Mouse (Mus musculus): ENCODE data around the gene Dpp4. TPM values are rescaled to one million over a fixed set of nuclear protein-coding genes. Genes with fewer than 3 reads are reported as not detected.

Dpp4 gene
- polyA plus RNA-seq, 1 experiment from 2014 or later: 8.7 TPM

DNA sequence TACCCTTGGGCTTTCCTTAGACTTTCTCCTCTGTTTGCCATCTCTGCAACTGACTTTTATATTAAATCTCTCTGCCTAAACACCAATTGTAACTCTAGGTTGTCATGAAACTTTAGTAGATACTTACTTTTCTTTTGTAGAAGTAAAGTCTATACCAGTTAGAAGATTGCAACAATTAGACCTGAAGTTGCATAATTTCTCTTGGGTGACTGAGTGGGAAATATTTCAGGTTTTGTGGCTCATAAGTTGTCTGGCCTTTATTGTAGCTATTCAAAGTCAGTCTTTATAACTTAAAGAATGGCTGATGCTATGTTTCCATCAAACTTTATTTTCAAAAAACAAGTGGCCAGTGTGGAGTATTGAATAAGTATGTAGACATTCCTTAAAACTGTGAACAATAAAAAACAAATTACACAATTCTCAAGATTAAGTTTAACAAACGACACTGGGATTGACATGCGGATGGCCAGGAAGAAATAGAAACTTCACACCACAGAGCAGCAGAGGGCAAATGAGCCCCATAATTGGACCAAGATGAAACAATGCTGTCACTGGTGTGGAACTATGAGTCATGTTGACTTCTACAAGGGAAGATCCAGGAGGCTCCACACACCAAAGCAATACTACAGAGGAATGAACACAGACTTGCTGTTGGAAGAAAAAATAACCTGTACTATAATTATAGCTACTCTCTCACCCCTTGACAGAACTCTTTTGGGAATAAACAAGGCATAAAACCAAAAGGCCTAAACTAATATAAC, 13.7 kb downstream of the Dpp4 start:
- no peak overlapping the region for H3K27ac ChIP-seq
- H3K4me3 ChIP-seq: no peak overlapping the region
- no peaks in the 10 kb centered on the region for H3K4me1 ChIP-seq
- no peaks in the 10 kb centered on the region for H3K27me3 ChIP-seq (ENCODE audit: insufficient read depth, poor library complexity, severe bottlenecking)
- no peak for DNase-seq (ENCODE audit: low spot score)
- no peaks in the 10 kb centered on the region for H3K9me3 ChIP-seq
- WGBS: 93% methylated on average over 2 of the region's 2 CpGs
- H3K36me3 ChIP-seq: no peaks in the 10 kb centered on the region

DNA sequence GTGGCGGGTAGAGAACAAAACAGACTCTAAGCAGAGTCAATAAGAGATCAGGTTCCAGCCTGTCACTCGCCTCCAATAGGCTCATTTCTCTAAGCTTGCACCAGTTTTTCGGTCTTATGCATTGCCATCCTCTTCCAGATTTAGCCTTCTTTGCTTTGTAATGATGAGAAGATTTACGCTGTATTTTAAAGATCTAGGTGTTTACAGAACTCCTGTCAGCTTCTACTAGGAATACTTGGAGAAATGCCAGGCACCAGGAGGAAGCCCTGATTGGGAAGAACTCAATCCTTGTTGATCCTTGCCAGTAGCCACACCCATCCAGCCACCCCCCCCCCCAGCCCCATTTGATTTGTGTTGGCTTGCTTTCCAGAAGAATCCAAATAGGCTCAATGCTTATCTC, 14.4 kb downstream of the Dpp4 start:
- no peaks in the 10 kb centered on the region for H3K4me1 ChIP-seq
- WGBS: 78% methylated on average over 4 of the region's 4 CpGs
- no peaks in the 10 kb centered on the region for H3K36me3 ChIP-seq
- no peaks in the 10 kb centered on the region for H3K9me3 ChIP-seq
- no peaks in the 10 kb centered on the region for H3K27me3 ChIP-seq (ENCODE audit: insufficient read depth, poor library complexity, severe bottlenecking)
- H3K4me3 ChIP-seq: no peak overlapping the region
- no peak for DNase-seq (ENCODE audit: low spot score)
- H3K27ac ChIP-seq: no peak overlapping the region

DNA sequence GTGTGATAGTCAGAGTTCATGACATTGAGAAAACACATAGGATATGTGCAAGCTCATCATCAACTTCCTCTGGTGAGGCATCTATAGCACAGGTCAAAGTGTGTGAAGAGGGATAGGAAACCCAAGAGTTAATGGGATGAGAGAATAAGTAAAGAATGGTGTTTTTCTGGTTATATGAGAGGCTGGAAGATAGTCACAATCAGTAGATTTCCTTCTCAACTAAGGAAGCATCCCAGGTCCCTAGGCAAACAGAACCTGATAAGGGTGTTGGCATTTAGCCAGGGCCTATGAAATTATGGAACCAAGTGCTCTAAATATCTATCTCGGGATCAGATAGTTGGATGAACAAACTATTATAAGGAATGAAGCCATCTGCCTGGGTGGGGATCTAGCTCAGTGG, 15.2 kb downstream of the Dpp4 start:
- WGBS: 74% methylated on average over 1 of the region's 1 CpGs
- no peak overlapping the region for H3K4me3 ChIP-seq
- H3K9me3 ChIP-seq: no peaks in the 10 kb centered on the region
- H3K27ac ChIP-seq: no peak overlapping the region
- no peaks in the 10 kb centered on the region for H3K36me3 ChIP-seq
- H3K27me3 ChIP-seq (ENCODE audit: insufficient read depth, poor library complexity, severe bottlenecking): no peaks in the 10 kb centered on the region
- DNase-seq (ENCODE audit: low spot score): no peak
- no peaks in the 10 kb centered on the region for H3K4me1 ChIP-seq

DNA sequence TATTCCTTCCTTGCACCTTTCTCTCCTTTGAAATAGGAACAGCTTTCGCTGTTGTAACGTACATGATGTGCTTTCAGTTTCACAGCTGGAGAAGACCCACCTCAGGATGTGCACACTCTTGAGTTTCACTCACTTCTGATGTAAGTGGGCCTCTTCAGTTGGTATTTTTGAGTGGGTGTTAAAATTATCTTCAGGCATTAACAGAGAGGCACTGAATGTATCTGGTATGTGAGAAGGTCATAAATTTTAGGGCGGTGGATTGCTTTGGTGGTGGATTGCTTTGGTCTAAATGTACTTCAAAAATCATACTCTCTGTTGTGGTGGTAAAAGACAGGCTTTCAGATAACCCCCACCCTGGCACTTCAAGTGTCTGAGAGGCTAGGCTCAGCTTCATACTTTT, 17.2 kb downstream of the Dpp4 start:
- Histone ChIP-seq H3K4me3 (no peak overlapping the region), H3K36me3 (no peaks in the 10 kb centered on the region), H3K4me1 (no peaks in the 10 kb centered on the region), H3K9me3 (no peaks in the 10 kb centered on the region), H3K27ac (no peak overlapping the region), H3K27me3 (ENCODE audit: insufficient read depth, poor library complexity, severe bottlenecking) (no peaks in the 10 kb centered on the region)
- 88% methylated on average over 3 of the region's 3 CpGs for WGBS
- no peak for DNase-seq (ENCODE audit: low spot score)

GRCm38 (mm10) chr2:62392098-62392497, 19.9 kb downstream of the Dpp4 start:
- DNase-seq (ENCODE audit: low spot score): no peak
- H3K4me3 ChIP-seq: no peak overlapping the region
- 77% methylated on average over 3 of the region's 3 CpGs for WGBS
- H3K27ac ChIP-seq: no peak overlapping the region
- H3K27me3 ChIP-seq (ENCODE audit: insufficient read depth, poor library complexity, severe bottlenecking): no peaks in the 10 kb centered on the region
- no peaks in the 10 kb centered on the region for H3K36me3 ChIP-seq
- H3K4me1 ChIP-seq: no peaks in the 10 kb centered on the region
- no peaks in the 10 kb centered on the region for H3K9me3 ChIP-seq

DNA sequence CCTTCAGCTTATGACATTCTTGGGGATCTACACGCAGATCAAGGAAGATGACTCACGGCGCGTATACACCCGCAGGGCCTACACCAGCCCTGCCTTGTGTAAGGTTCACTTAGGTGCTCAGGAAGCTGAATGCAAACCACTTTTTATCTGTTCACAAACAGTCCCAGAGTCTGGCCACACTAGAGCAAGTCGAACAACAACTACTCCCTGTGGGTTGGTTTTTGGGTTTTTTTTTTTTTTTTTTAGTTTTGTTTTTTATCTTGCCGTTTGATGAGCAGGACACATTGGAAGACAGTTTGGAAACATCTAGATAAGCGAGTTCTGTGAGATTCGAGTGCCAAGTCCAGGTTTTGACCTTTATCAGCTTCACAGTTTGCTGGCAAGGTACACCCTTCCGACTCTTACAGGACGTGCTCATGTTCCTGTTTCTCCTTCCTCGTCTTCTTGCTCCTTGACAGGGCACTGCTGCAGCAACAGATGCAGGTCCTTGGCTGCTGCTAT, 21.0 kb downstream of the Dpp4 start:
- no peak overlapping the region for H3K27ac ChIP-seq
- H3K36me3 ChIP-seq: no peaks in the 10 kb centered on the region
- no peaks in the 10 kb centered on the region for H3K27me3 ChIP-seq (ENCODE audit: insufficient read depth, poor library complexity, severe bottlenecking)
- no peak overlapping the region for H3K4me3 ChIP-seq
- no peak for DNase-seq (ENCODE audit: low spot score)
- WGBS: 73% methylated on average over 12 of the region's 12 CpGs
- no peaks in the 10 kb centered on the region for H3K9me3 ChIP-seq
- no peaks in the 10 kb centered on the region for H3K4me1 ChIP-seq

GRCm38 (mm10) chr2:62390305-62390704, 21.7 kb downstream of the Dpp4 start:
- no peaks in the 10 kb centered on the region for H3K36me3 ChIP-seq
- H3K27ac ChIP-seq: no peak overlapping the region
- H3K4me3 ChIP-seq: no peak overlapping the region
- H3K9me3 ChIP-seq: no peaks in the 10 kb centered on the region
- 67% methylated on average over 3 of the region's 3 CpGs for WGBS
- no peaks in the 10 kb centered on the region for H3K4me1 ChIP-seq
- no peak for DNase-seq (ENCODE audit: low spot score)
- no peaks in the 10 kb centered on the region for H3K27me3 ChIP-seq (ENCODE audit: insufficient read depth, poor library complexity, severe bottlenecking)

- no peak for DNase-seq (ENCODE audit: low spot score)
- no peak overlapping the region for H3K27ac ChIP-seq
These were observed 23.2 kb downstream of the Dpp4 start for GRCm38 (mm10) chr2:62388841-62389240.

DNA sequence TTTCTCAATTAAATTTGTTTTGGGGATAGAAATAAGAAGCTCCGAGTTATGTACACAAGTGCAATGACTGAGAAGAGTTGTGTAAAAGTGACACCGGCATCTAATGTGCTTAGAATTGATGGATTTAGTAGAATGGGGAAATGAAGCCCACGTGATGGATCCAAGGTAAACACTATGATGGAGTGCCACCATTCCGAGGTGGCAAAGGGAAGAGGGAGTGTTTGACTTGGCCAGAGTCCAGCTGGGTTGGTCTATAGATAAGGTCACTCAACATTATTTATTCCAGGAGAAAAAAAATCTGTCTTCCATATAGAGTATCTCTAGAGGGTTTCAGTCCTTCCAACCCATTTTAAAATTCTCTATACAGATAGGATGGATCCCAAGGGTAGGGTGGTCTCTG, 28.8 kb downstream of the Dpp4 start:
- Histone ChIP-seq H3K27ac (no peak overlapping the region), H3K27me3 (ENCODE audit: insufficient read depth, poor library complexity, severe bottlenecking) (no peaks in the 10 kb centered on the region), H3K4me1 (no peaks in the 10 kb centered on the region), H3K4me3 (no peak overlapping the region), H3K36me3 (no peaks in the 10 kb centered on the region), H3K9me3 (no peaks in the 10 kb centered on the region)
- WGBS: 72% methylated on average over 4 of the region's 4 CpGs
- no peak for DNase-seq (ENCODE audit: low spot score)

More at GRCm38 (mm10) chr2:62388841-62389240, 23.2 kb downstream of the Dpp4 start:
- no peaks in the 10 kb centered on the region for H3K36me3 ChIP-seq
- 80% methylated on average over 4 of the region's 4 CpGs for WGBS
- H3K9me3 ChIP-seq: no peaks in the 10 kb centered on the region
- H3K4me3 ChIP-seq: no peak overlapping the region
- no peaks in the 10 kb centered on the region for H3K4me1 ChIP-seq
- H3K27me3 ChIP-seq (ENCODE audit: insufficient read depth, poor library complexity, severe bottlenecking): no peaks in the 10 kb centered on the region

GRCm38 (mm10) chr2:62382440-62382839, 29.6 kb downstream of the Dpp4 start:
- no peak overlapping the region for H3K27ac ChIP-seq
- no peak for DNase-seq (ENCODE audit: low spot score)
- H3K36me3 ChIP-seq: no peaks in the 10 kb centered on the region
- no peaks in the 10 kb centered on the region for H3K27me3 ChIP-seq (ENCODE audit: insufficient read depth, poor library complexity, severe bottlenecking)
- H3K4me3 ChIP-seq: no peak overlapping the region
- no peaks in the 10 kb centered on the region for H3K9me3 ChIP-seq
- H3K4me1 ChIP-seq: no peaks in the 10 kb centered on the region
- WGBS: 67% methylated on average over 5 of the region's 5 CpGs

DNA sequence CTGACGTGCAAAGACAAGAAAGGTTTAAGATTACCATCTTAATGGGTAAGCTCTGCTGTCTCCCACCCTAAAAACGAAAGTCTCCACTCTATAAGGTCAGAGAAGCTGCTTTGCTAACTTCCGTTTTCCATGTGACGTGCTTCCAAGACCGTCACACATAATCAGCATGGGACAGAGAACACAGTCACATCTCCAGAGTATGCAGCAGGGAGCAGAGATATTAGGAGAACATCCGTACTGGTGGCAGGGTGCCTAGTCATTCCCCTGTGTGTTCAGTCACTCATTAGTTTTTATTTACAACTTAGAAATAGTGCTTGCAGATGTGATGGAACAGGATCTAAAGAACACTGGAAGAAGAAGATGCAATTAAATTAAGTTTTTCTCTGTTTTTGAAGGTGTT, 30.3 kb downstream of the Dpp4 start:
- no peaks in the 10 kb centered on the region for H3K36me3 ChIP-seq
- no peaks in the 10 kb centered on the region for H3K9me3 ChIP-seq
- H3K4me3 ChIP-seq: no peak overlapping the region
- WGBS: 76% methylated on average over 6 of the region's 6 CpGs
- no peak for DNase-seq (ENCODE audit: low spot score)
- no peaks in the 10 kb centered on the region for H3K4me1 ChIP-seq
- no peak overlapping the region for H3K27ac ChIP-seq
- H3K27me3 ChIP-seq (ENCODE audit: insufficient read depth, poor library complexity, severe bottlenecking): no peaks in the 10 kb centered on the region

- 78% methylated on average over 11 of the region's 11 CpGs for WGBS
- H3K4me3 ChIP-seq: no peak overlapping the region
- H3K9me3 ChIP-seq: no peaks in the 10 kb centered on the region
- H3K27ac ChIP-seq: no peak overlapping the region
- no peak for DNase-seq (ENCODE audit: low spot score)
- no peaks in the 10 kb centered on the region for H3K27me3 ChIP-seq (ENCODE audit: insufficient read depth, poor library complexity, severe bottlenecking)
- H3K4me1 ChIP-seq: no peaks in the 10 kb centered on the region
- no peaks in the 10 kb centered on the region for H3K36me3 ChIP-seq
These were observed 38.3 kb downstream of the Dpp4 start for GRCm38 (mm10) chr2:62373692-62374091.

GRCm38 (mm10) chr2:62370048-62370447, 42.0 kb downstream of the Dpp4 start:
- Histone ChIP-seq H3K27me3 (ENCODE audit: insufficient read depth, poor library complexity, severe bottlenecking) (no peaks in the 10 kb centered on the region), H3K4me3 (no peak overlapping the region), H3K4me1 (no peaks in the 10 kb centered on the region), H3K9me3 (no peaks in the 10 kb centered on the region), H3K27ac (no peak overlapping the region), H3K36me3 (no peaks in the 10 kb centered on the region)
- 75% methylated on average over 2 of the region's 2 CpGs for WGBS
- DNase-seq (ENCODE audit: low spot score): no peak

Data from heart, embryonic 10.5 days (tissue).